Mouse (Mus musculus): ENCODE measurements around the gene Kcnk12. TPM values are rescaled to one million over a fixed set of nuclear protein-coding genes. Genes with fewer than 3 reads are reported as not detected.

Gene Kcnk12
- polyA plus RNA-seq, 1 experiment from 2014 or later: not detected

DNA sequence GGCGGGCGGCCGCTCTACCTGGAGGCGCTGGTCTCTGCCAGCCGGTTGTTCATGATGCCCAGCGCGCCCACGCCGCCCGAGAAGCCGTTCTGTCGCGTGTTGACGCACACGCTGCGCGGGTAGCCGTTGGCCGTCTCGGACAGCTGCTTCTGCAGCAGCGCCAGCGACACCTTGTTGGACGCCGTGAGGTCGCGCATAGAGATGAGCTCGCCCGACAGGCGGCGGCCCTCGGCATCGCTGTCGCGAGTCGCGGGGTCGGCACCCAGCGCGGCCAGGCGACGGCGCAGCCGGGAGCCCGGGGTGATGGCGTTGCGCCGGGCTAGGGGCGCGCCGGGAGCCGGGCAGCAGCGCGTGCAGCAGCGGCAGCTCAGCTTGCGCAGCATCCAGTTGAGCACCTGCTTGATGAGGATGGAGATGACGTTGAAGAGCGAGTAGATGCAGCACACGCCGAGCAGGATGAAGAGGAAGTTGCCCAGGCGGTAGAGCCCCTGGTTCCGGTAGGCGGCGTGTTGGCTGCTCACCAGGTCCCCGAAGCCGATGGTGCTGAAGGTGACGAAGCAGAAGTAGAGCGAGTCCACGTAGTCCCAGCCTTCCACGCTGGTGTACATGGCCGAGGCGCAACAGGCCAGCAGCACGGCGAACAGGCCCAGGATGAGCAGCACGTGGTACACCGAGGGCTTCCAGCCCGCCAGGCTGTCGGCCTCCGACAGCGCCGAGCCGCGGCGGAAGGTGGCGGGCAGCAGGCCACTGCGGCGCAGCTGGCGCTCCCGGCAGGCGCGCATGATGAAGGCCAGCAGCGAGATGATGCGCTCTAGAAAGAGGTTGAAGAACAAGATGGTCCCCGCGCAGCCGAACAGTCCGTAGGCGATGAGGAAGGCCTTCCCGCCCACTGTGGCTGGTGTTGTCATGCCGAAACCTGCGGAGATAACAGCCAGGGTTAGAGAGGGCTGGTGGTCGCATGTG, 51.6 kb downstream of the Kcnk12 start:
- DNase-seq (ENCODE audit: low spot score): peak; percentile 50
- WGBS: 4% methylated on average over 65 of the region's 101 CpGs
- 0 out of 2 replicates have a peak, but pooled peaks cover 3% of the 10 kb centered on the region for H3K9me3 ChIP-seq (ENCODE audit: control insufficient read depth, low read length)

DNA sequence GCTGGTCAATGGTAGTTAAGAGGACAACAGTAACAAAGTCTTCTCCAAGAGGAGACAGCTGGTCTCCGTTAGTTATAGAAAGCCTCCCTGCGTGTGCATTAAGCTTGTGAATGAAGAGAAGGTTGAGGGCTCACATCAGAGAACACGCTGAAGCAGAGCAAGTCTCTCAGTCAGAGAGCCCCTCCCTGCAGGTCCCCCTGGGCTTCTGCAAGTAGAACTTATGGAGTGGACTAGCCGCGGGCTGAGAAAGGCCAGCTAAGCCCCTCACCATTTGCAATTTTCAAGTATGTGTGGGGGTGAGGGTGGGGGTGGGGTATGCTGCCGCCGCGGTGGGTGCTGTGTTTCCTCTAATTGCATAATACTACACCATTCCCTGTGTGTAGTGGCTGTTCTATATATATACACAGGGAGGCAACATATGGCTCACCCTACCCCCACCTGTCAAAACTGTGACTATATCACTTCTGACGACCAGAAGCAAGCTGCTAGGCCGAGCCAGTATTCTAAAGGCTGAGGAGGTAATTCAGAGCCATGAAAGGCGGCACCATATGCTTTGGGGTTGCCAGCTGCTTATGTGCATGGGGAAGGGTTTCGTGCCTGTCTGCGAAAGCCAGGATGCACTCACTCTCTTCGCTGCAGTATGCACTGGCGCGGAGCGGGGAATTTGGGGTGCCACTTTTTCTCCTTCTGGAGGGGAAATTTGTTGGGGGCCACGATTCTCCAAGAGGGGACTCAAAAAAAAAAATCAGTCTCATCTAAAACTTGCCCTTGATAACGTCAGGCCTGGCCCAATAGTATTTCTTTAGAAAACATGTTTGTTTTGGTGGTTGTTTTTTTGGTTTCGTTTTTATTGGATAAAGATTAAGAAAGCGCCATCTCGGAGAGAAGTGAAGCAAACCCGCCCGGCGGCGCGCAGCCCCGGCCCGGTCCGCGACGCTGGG, 52.5 kb downstream of the Kcnk12 start:
- Histone ChIP-seq H3K4me1 (ENCODE audit: control insufficient read depth, insufficient read depth, low read length) (peaks cover 3% of the 10 kb centered on the region; the same call in 1 of the 2 replicates), H3K36me3 (ENCODE audit: control insufficient read depth, insufficient read depth, low read length) (no peaks in the 10 kb centered on the region), H3K4me2 (ENCODE audit: low read depth, low read length) (peak overlapping the region; percentile 99), H3K27me3 (replicated peaks; ENCODE audit: control insufficient read depth, insufficient read depth, low read length) (peaks cover 51% of the 10 kb centered on the region), H3K9me3 (ENCODE audit: control insufficient read depth, low read length) (0 out of 2 replicates have a peak, but pooled peaks cover 3% of the 10 kb centered on the region), H3K9ac (ENCODE audit: low read depth, low read length) (peak overlapping the region; percentile 54), H3K27ac (replicated peaks; ENCODE audit: low read depth, low read length) (no peak overlapping the region), H3K4me3 (ENCODE audit: low read depth, low read length) (peak overlapping the region; percentile 65)
- ATAC-seq (ENCODE audit: low read depth) (peak; percentile 83), DNase-seq (ENCODE audit: low spot score) (peak; percentile 78)
- 10% methylated on average over 32 of the region's 32 CpGs for WGBS

More for the DNA sequence above, 51.6 kb downstream of the Kcnk12 start:
- Histone ChIP-seq H3K4me1 (ENCODE audit: control insufficient read depth, insufficient read depth, low read length) (peaks cover 3% of the 10 kb centered on the region; the same call in 1 of the 2 replicates), H3K36me3 (ENCODE audit: control insufficient read depth, insufficient read depth, low read length) (no peaks in the 10 kb centered on the region), H3K27me3 (replicated peaks; ENCODE audit: control insufficient read depth, insufficient read depth, low read length) (peaks cover 51% of the 10 kb centered on the region), H3K4me2 (ENCODE audit: low read depth, low read length) (peak overlapping the region; percentile 99), H3K9ac (ENCODE audit: low read depth, low read length) (peak overlapping the region; percentile 54), H3K27ac (replicated peaks; ENCODE audit: low read depth, low read length) (no peak overlapping the region), H3K4me3 (ENCODE audit: low read depth, low read length) (peak overlapping the region; percentile 65)
- ATAC-seq (ENCODE audit: low read depth): peak; percentile 83

DNA sequence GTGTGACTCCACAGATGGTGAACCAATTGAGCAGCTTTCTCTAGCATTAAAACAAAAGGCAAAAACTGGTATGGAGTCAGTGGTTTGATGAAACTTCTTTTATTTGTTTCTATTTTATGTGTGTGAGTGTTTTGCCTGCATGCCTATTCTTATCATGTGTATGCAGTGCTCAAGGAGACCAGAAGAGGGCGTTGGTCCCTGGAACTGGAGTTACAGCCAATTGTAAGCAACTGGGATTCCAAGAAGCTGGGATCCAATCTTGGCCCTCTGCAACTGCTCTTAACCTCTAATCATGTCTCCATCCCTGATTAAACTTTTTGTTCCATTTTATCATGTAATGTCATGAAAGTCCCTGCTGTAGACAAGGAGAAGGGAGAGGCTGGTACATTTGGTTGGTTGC, 58.0 kb downstream of the Kcnk12 start:
- no peaks in the 10 kb centered on the region for H3K9me3 ChIP-seq (ENCODE audit: control insufficient read depth, low read length)
- H3K4me1 ChIP-seq (ENCODE audit: control insufficient read depth, insufficient read depth, low read length): no peaks in the 10 kb centered on the region
- no peak overlapping the region for H3K4me2 ChIP-seq (ENCODE audit: low read depth, low read length)
- no peak overlapping the region for H3K9ac ChIP-seq (ENCODE audit: low read depth, low read length)
- WGBS: 41% methylated on average over 1 of the region's 1 CpGs
- H3K27ac ChIP-seq (replicated peaks; ENCODE audit: low read depth, low read length): no peak overlapping the region
- ATAC-seq (ENCODE audit: low read depth) (no peak), DNase-seq (ENCODE audit: low spot score) (no peak)
- no peak overlapping the region for H3K4me3 ChIP-seq (ENCODE audit: low read depth, low read length)
- peaks cover 18% of the 10 kb centered on the region for H3K27me3 ChIP-seq (replicated peaks; ENCODE audit: control insufficient read depth, insufficient read depth, low read length)
- no peaks in the 10 kb centered on the region for H3K36me3 ChIP-seq (ENCODE audit: control insufficient read depth, insufficient read depth, low read length)

DNA sequence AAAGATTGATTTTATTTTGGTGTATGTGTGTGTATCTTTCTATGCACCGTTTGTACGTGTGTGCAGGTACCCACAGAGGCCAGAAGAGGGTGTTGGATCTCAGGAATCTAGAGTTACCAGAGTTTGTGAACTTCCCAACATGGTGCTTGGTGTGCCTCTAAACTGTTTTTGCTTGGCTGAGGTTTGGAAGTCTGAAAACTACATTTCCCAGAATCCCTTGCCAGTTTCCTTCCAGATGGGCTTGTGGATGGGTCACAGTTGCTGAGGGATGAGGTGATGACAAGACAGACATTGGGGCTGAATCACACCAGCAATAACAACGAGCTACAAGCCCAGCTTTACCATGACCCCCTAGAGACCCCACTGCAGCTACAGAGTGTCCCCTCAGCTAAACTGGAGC, 60.6 kb downstream of the Kcnk12 start:
- Histone ChIP-seq H3K4me1 (ENCODE audit: control insufficient read depth, insufficient read depth, low read length) (no peaks in the 10 kb centered on the region), H3K27me3 (replicated peaks; ENCODE audit: control insufficient read depth, insufficient read depth, low read length) (no peaks in the 10 kb centered on the region), H3K9ac (ENCODE audit: low read depth, low read length) (no peak overlapping the region), H3K4me2 (ENCODE audit: low read depth, low read length) (no peak overlapping the region), H3K27ac (replicated peaks; ENCODE audit: low read depth, low read length) (no peak overlapping the region), H3K9me3 (ENCODE audit: control insufficient read depth, low read length) (no peaks in the 10 kb centered on the region), H3K4me3 (ENCODE audit: low read depth, low read length) (no peak overlapping the region), H3K36me3 (ENCODE audit: control insufficient read depth, insufficient read depth, low read length) (no peaks in the 10 kb centered on the region)
- ATAC-seq (ENCODE audit: low read depth): no peak
- no peak for DNase-seq (ENCODE audit: low spot score)
- WGBS: 67% methylated on average over 3 of the region's 3 CpGs

DNA sequence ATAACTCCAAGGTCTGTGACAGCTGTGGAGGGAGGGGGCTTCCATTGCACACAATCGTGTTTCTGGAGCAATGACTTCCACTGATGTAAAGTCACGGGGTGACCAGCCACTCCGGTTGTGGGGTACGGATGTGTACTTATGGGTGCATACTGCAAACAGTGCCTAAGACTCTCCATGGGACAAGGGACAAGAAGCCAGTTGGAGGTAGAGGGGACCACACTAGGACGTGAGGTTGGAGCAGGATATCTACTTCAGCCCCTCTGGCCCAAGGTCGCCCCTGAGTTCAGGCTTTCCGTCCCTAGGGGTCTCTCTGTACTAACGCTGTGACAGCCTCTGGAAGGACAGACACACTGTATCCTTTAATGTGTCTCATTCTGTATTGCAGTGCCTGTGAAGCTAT, 63.3 kb downstream of the Kcnk12 start:
- Histone ChIP-seq H3K27ac (replicated peaks; ENCODE audit: low read depth, low read length) (no peak overlapping the region), H3K36me3 (ENCODE audit: control insufficient read depth, insufficient read depth, low read length) (no peaks in the 10 kb centered on the region), H3K9me3 (ENCODE audit: control insufficient read depth, low read length) (no peaks in the 10 kb centered on the region), H3K4me2 (ENCODE audit: low read depth, low read length) (no peak overlapping the region), H3K4me3 (ENCODE audit: low read depth, low read length) (no peak overlapping the region), H3K4me1 (ENCODE audit: control insufficient read depth, insufficient read depth, low read length) (no peaks in the 10 kb centered on the region), H3K27me3 (replicated peaks; ENCODE audit: control insufficient read depth, insufficient read depth, low read length) (no peaks in the 10 kb centered on the region), H3K9ac (ENCODE audit: low read depth, low read length) (no peak overlapping the region)
- DNase-seq (ENCODE audit: low spot score) (no peak), ATAC-seq (ENCODE audit: low read depth) (no peak)
- WGBS: 81% methylated on average over 8 of the region's 8 CpGs

DNA sequence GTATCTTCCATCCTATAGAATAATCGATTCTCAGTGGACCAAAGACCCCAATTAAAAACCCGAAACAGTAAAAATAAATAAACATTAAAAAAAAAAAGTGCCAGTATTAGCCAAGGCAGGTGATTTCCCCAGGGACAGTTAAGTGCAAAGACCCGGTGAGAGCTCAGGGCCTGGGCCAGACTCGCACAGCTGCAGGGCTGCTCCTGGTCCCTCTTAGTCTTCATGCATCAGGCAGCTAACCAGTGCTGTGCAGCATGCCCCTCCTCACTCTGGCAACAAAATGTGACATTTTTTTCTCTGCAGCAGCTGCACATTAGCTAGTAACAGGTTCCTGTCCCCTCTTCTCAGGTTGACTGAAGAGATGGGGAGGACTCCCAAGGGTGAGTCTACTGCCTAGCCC, 65.8 kb downstream of the Kcnk12 start:
- ATAC-seq (ENCODE audit: low read depth) (no peak), DNase-seq (ENCODE audit: low spot score) (no peak)
- Histone ChIP-seq H3K27me3 (replicated peaks; ENCODE audit: control insufficient read depth, insufficient read depth, low read length) (no peaks in the 10 kb centered on the region), H3K4me3 (ENCODE audit: low read depth, low read length) (no peak overlapping the region), H3K36me3 (ENCODE audit: control insufficient read depth, insufficient read depth, low read length) (no peaks in the 10 kb centered on the region), H3K4me1 (ENCODE audit: control insufficient read depth, insufficient read depth, low read length) (no peaks in the 10 kb centered on the region), H3K27ac (replicated peaks; ENCODE audit: low read depth, low read length) (no peak overlapping the region), H3K9ac (ENCODE audit: low read depth, low read length) (no peak overlapping the region), H3K4me2 (ENCODE audit: low read depth, low read length) (no peak overlapping the region), H3K9me3 (ENCODE audit: control insufficient read depth, low read length) (no peaks in the 10 kb centered on the region)
- WGBS: 66% methylated on average over 4 of the region's 4 CpGs

DNA sequence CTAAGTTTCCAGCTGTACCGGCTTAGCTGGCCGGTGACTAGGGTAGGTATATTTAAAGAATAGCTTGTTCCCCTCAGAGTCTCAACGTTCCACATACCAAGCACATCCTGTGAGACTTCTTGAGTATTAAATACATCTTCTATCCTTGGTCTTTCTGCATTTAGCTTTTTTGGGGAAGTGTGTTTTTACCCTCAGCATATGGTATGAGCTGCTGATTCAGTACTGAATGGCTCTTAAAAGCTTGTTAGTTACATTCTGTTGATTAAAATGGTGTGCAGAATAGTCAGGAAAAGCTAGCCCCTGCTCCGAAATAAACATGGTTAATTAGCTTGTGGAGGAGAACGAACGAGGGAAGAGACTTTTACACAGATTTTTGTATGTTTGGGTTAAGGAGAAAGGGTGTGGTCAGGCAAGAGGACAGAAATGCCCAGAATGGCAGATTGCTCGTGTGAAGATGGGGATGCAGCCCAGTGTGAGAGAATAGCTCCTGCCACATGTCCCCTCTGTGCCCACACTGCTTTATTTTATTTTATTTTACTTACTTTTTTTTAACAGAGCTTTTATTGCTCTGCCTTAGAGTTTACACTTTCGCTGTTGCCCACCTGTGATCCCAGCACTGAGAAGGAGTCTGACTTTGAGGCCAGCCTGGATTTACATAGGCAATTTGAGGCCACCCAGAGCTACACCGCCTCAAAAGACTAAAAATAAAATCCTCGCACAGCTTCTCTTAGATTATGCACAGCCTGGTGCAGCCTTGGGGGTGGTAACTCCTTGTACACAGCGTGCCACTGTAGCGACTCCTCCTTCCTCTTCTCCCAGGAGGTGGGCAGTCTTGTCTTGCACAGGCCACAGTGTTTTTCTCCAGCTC, 71.1 kb downstream of the Kcnk12 start:
- H3K4me2 ChIP-seq (ENCODE audit: low read depth, low read length): no peak overlapping the region
- H3K27ac ChIP-seq (replicated peaks; ENCODE audit: low read depth, low read length): no peak overlapping the region
- ATAC-seq (ENCODE audit: low read depth) (no peak), DNase-seq (ENCODE audit: low spot score) (no peak)
- peaks cover 35% of the 10 kb centered on the region for H3K36me3 ChIP-seq (ENCODE audit: control insufficient read depth, insufficient read depth, low read length)
- no peak overlapping the region for H3K4me3 ChIP-seq (ENCODE audit: low read depth, low read length)
- no peaks in the 10 kb centered on the region for H3K4me1 ChIP-seq (ENCODE audit: control insufficient read depth, insufficient read depth, low read length)
- no peaks in the 10 kb centered on the region for H3K9me3 ChIP-seq (ENCODE audit: control insufficient read depth, low read length)
- H3K27me3 ChIP-seq (replicated peaks; ENCODE audit: control insufficient read depth, insufficient read depth, low read length): no peaks in the 10 kb centered on the region
- no peak overlapping the region for H3K9ac ChIP-seq (ENCODE audit: low read depth, low read length)
- 89% methylated on average over 12 of the region's 12 CpGs for WGBS

DNA sequence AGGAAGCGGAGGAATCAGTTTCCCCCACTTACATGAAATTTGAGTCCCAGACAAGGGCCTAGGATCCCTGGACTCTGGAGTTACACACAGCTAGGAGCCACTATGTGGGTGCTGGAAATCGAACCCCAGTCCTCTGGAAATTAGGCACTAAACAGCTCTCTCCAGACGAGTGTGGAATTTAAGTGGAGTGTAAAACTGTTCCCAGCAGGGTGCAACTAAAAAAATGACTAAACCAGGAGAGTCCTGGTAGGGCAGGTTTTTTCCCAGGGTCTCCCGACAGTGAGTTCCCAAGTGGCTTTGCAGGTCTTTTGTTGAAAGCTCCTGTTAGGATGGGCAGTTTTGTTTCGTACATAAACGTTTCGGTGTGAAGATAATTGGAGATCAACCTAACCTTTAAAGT, 73.1 kb downstream of the Kcnk12 start:
- H3K27ac ChIP-seq (replicated peaks; ENCODE audit: low read depth, low read length): no peak overlapping the region
- no peak overlapping the region for H3K4me2 ChIP-seq (ENCODE audit: low read depth, low read length)
- DNase-seq (ENCODE audit: low spot score) (no peak), ATAC-seq (ENCODE audit: low read depth) (no peak)
- WGBS: 87% methylated on average over 7 of the region's 7 CpGs
- H3K9ac ChIP-seq (ENCODE audit: low read depth, low read length): no peak overlapping the region
- peaks cover 46% of the 10 kb centered on the region for H3K36me3 ChIP-seq (ENCODE audit: control insufficient read depth, insufficient read depth, low read length)
- H3K27me3 ChIP-seq (replicated peaks; ENCODE audit: control insufficient read depth, insufficient read depth, low read length): no peaks in the 10 kb centered on the region
- no peaks in the 10 kb centered on the region for H3K9me3 ChIP-seq (ENCODE audit: control insufficient read depth, low read length)
- no peak overlapping the region for H3K4me3 ChIP-seq (ENCODE audit: low read depth, low read length)
- H3K4me1 ChIP-seq (ENCODE audit: control insufficient read depth, insufficient read depth, low read length): no peaks in the 10 kb centered on the region
